Mouse (Mus musculus) lung, postnatal 0 days (tissue): ENCODE measurements around the gene Pam. TPM values are rescaled to one million over a fixed set of nuclear protein-coding genes. Genes with fewer than 3 reads are reported as not detected.

Source experiments
- ATAC-seq: fragments of 200-750 bp; cut with Nextera tagmentation; 2 replicates; pipeline ENCODE4 v1.8.0; 2017; ENCODE audit warnings: moderate library complexity
- DNase-seq: peaks from one replicate; pipeline ENCODE4 v3.0.0-alpha.2; 2016; ENCODE audit warnings: low spot score
- H3K27ac ChIP-seq: fragments of 300-500 bp; sonication (generic); 2 replicates; pipeline ENCODE4 v1.5.1; 2014; ENCODE audit warnings: antibody characterized with exemption, mild to moderate bottlenecking, low read length, mixed read lengths
- H3K27me3 ChIP-seq: fragments of 300-500 bp; sonication (generic); replicated peaks from 2 replicates; pipeline ENCODE4 v1.6.1; 2014; ENCODE audit warnings: low read length, mixed read lengths; ENCODE audit not compliant: insufficient read depth
- H3K36me3 ChIP-seq: fragments of 300-500 bp; sonication (generic); 2 replicates; pipeline ENCODE4 v1.6.1; 2014; ENCODE audit warnings: low read length, mixed read lengths; ENCODE audit not compliant: insufficient read depth
- H3K4me1 ChIP-seq: fragments of 300-500 bp; sonication (generic); 2 replicates; pipeline ENCODE4 v1.6.1; 2014; ENCODE audit warnings: antibody characterized with exemption, low read depth, low read length, mixed read lengths; ENCODE audit not compliant: insufficient read depth
- H3K4me2 ChIP-seq: fragments of 300-500 bp; sonication (generic); replicated peaks from 2 replicates; pipeline ENCODE4 v1.6.1; 2014; ENCODE audit warnings: low read depth, mild to moderate bottlenecking, low read length, moderate library complexity, mixed read lengths
- H3K4me3 ChIP-seq: fragments of 300-500 bp; sonication (generic); 2 replicates; pipeline ENCODE4 v1.5.1; 2014; ENCODE audit warnings: low read depth, low read length
- H3K9ac ChIP-seq: fragments of 300-500 bp; sonication (generic); replicated peaks from 2 replicates; pipeline ENCODE4 v1.6.1; 2014; ENCODE audit warnings: low read depth, mild to moderate bottlenecking
- H3K9me3 ChIP-seq: fragments of 300-500 bp; sonication (generic); 2 replicates; pipeline ENCODE4 v1.6.1; 2016; ENCODE audit warnings: low read length, mixed read lengths
- CTCF ChIP-seq: IDR thresholded peaks from 2 replicates; pipeline ENCODE4 v1.5.1; 2016; ENCODE audit warnings: antibody characterized with exemption, mild to moderate bottlenecking
- EP300 ChIP-seq: IDR thresholded peaks from 2 replicates; pipeline ENCODE4 v1.6.1; 2016; ENCODE audit warnings: antibody characterized with exemption, mild to moderate bottlenecking, control low read depth
- WGBS: fragments of 180-500 bp; shearing (Covaris S2); extraction: QIAGEN DNeasy Blood & Tissue Kit; methylation state at CpG from one replicate; pipeline ENCODE4 v1.1.7; 2014; 5-methylcytosine and 5-hydroxymethylcytosine counted together
- polyA plus RNA-seq: library from polyadenylated mRNA; unstranded; fragments of >200 nt; fragmentation: Nextera tagmentation; extraction: Ambion mirVana; gene quantifications from 2 replicates; pipeline ENCODE4 v1.2.1, GENCODE M21; 2015

The Pam gene
- polyA plus RNA-seq, 1 experiment from 2014 or later: 90.3 TPM

GRCm38 (mm10) chr1:98072045-98072444 lies 23.4 kb downstream of the Pam start:
- Histone ChIP-seq H3K27ac (no peak overlapping the region), H3K36me3 (no peaks in the 10 kb centered on the region), H3K9me3 (no peaks in the 10 kb centered on the region), H3K27me3 (no peaks in the 10 kb centered on the region), H3K9ac (no peak overlapping the region), H3K4me3 (no peak overlapping the region), H3K4me2 (no peak overlapping the region), H3K4me1 (no peaks in the 10 kb centered on the region; the same call in 1 of the 2 replicates)
- TF ChIP-seq CTCF (peak; percentile 66), EP300 (no peak)
- DNase-seq: peak; percentile 57
- 63% methylated on average over 6 of the region's 6 CpGs for WGBS
- peak; percentile 50; the same call in 1 of the 2 replicates for ATAC-seq

- WGBS: 87% methylated on average over 9 of the region's 9 CpGs
Observed at GRCm38 (mm10) chr1:98071436-98071835, 24.0 kb downstream of the Pam start.

GRCm38 (mm10) chr1:98070743-98071325 lies 24.6 kb downstream of the Pam start:
- WGBS: 50% methylated on average over 5 of the region's 5 CpGs
- peak; percentile 19; the same call in 1 of the 2 replicates for ATAC-seq
- no peak overlapping the region for H3K9ac ChIP-seq

More at GRCm38 (mm10) chr1:98071436-98071835, 24.0 kb downstream of the Pam start:
- ATAC-seq (no peak), DNase-seq (no peak)
- Histone ChIP-seq H3K4me1 (no peaks in the 10 kb centered on the region; the same call in 1 of the 2 replicates), H3K27me3 (no peaks in the 10 kb centered on the region), H3K9me3 (no peaks in the 10 kb centered on the region), H3K9ac (no peak overlapping the region), H3K4me2 (no peak overlapping the region), H3K36me3 (no peaks in the 10 kb centered on the region), H3K4me3 (no peak overlapping the region), H3K27ac (no peak overlapping the region)
- no peak for TF ChIP-seq EP300

GRCm38 (mm10) chr1:98068177-98068576 lies 27.3 kb downstream of the Pam start:
- no peak for ATAC-seq
- Histone ChIP-seq H3K9ac (no peak overlapping the region), H3K4me3 (no peak overlapping the region), H3K4me1 (no peaks in the 10 kb centered on the region; the same call in 1 of the 2 replicates), H3K36me3 (no peaks in the 10 kb centered on the region), H3K4me2 (no peak overlapping the region), H3K27me3 (no peaks in the 10 kb centered on the region), H3K9me3 (no peaks in the 10 kb centered on the region), H3K27ac (no peak overlapping the region)
- TF ChIP-seq CTCF (no peak), EP300 (no peak)
- 52% methylated on average over 4 of the region's 4 CpGs for WGBS
- DNase-seq: no peak

More at GRCm38 (mm10) chr1:98070743-98071325, 24.6 kb downstream of the Pam start:
- H3K9me3 ChIP-seq: no peaks in the 10 kb centered on the region
- TF ChIP-seq CTCF (no peak), EP300 (no peak)
- H3K27ac ChIP-seq: no peak overlapping the region
- no peaks in the 10 kb centered on the region; the same call in 1 of the 2 replicates for H3K4me1 ChIP-seq
- H3K4me2 ChIP-seq: no peak overlapping the region
- H3K36me3 ChIP-seq: no peaks in the 10 kb centered on the region
- no peaks in the 10 kb centered on the region for H3K27me3 ChIP-seq
- H3K4me3 ChIP-seq: no peak overlapping the region
- DNase-seq: no peak

GRCm38 (mm10) chr1:98062074-98062473 lies 33.4 kb downstream of the Pam start:
- DNase-seq (peak; percentile 72), ATAC-seq (peak; percentile 43)
- no peak overlapping the region for H3K4me2 ChIP-seq
- WGBS: 7% methylated on average over 2 of the region's 2 CpGs
- H3K36me3 ChIP-seq: no peaks in the 10 kb centered on the region
- no peak overlapping the region for H3K9ac ChIP-seq
- H3K9me3 ChIP-seq: no peaks in the 10 kb centered on the region
- H3K4me3 ChIP-seq: no peak overlapping the region
- no peaks in the 10 kb centered on the region for H3K27me3 ChIP-seq
- TF ChIP-seq CTCF (no peak), EP300 (peak; percentile 76; the same call in 1 of the 2 replicates)
- H3K27ac ChIP-seq: no peak overlapping the region
- H3K4me1 ChIP-seq: no peaks in the 10 kb centered on the region

- Histone ChIP-seq H3K4me2 (no peak overlapping the region), H3K9me3 (no peaks in the 10 kb centered on the region), H3K36me3 (no peaks in the 10 kb centered on the region), H3K4me3 (no peak overlapping the region), H3K9ac (no peak overlapping the region), H3K27ac (no peak overlapping the region), H3K4me1 (no peaks in the 10 kb centered on the region), H3K27me3 (no peaks in the 10 kb centered on the region)
- no peak for ATAC-seq
- whole genome bisulfite sequencing: 59% methylated on average over 1 of the region's 1 CpGs
- TF ChIP-seq CTCF (no peak), EP300 (no peak)
- peak; percentile 39 for DNase-seq
Observed at GRCm38 (mm10) chr1:98059401-98059800, 36.0 kb downstream of the Pam start.
